Mouse (Mus musculus): Measurements from ENCODE around the gene Tob1.

DNA sequence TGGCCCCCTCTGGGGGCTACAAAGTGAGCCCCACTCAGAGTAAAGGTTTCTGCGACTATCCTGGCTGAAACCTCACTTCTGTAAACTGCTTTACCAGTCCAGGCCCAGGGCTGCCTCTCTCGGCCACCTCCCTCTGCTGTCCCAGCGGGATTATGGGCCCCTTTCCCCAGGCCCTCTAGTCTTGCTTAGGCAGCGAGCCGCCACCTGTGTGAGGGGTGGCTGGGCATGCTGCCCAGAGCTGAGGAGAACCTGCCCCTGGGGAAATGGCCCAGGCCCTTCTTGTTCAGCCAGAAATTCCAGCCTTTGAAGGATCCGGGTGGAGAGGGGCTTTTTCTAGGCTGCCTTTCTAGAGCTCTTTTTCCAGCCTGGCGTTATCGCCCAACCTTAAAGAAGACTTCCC is 35.6 kb upstream of the Tob1 start:
- TF ChIP-seq CTCF (IDR thresholded peaks at IDR 0.05; ENCODE audit: extremely low read depth, insufficient read length, insufficient replicate concordance, low read depth, low read length) (no peak), POLR2A (IDR thresholded peaks at IDR 0.05; ENCODE audit: low read depth, low read length) (no peak)
